Mouse (Mus musculus) heart, adult 2 months (tissue): ENCODE measurements around the gene Pgm2l1. TPM values are rescaled to one million over a fixed set of nuclear protein-coding genes. Genes with fewer than 3 reads are reported as not detected.
A peak's percentile ranks its signal among the peaks of the same experiment; 100 is the strongest.

ENCODE experiments used
- DNase-seq, 2 experiments: peaks; one replicate each; pipeline ENCODE4 v3.0.0; 2021
- H3K27ac ChIP-seq: fragments of 200-600 bp; 2 replicates; pipeline ENCODE4 v1.8.1; 2022
- H3K27me3 ChIP-seq: fragments of 200-500 bp; 2 replicates; pipeline ENCODE4 v1.6.1; 2012; ENCODE audit warnings: mild to moderate bottlenecking, low read length, inconsistent platforms, mixed read lengths; ENCODE audit not compliant: control insufficient read depth, insufficient read depth
- H3K36me3 ChIP-seq: fragments of 200-500 bp; 2 replicates; pipeline ENCODE4 v1.6.1; 2012; ENCODE audit warnings: low read length, inconsistent platforms; ENCODE audit not compliant: control insufficient read depth, insufficient read depth
- H3K4me1 ChIP-seq: fragments of 200-500 bp; 2 replicates; pipeline ENCODE4 v1.6.1; 2011; ENCODE audit warnings: low read length; ENCODE audit not compliant: control insufficient read depth, insufficient read depth
- H3K4me3 ChIP-seq: fragments of 200-600 bp; 2 replicates; pipeline ENCODE4 v1.8.1; 2022
- H3K79me2 ChIP-seq: fragments of 200-500 bp; replicated peaks from 2 replicates; pipeline ENCODE4 v1.6.1; 2012; ENCODE audit warnings: mild to moderate bottlenecking, inconsistent platforms, low read length, moderate library complexity, mixed read lengths; ENCODE audit not compliant: control insufficient read depth, insufficient read depth
- H3K9ac ChIP-seq: fragments of 200-500 bp; 2 replicates; pipeline ENCODE4 v1.6.1; 2012; ENCODE audit warnings: low read depth, mild to moderate bottlenecking, control low read depth, inconsistent platforms, low read length, mixed read lengths
- CTCF ChIP-seq: fragments of 200-600 bp; IDR thresholded peaks from 2 replicates; pipeline ENCODE4 v1.8.1; 2022; ENCODE audit warnings: antibody characterized with exemption, mild to moderate bottlenecking, moderate library complexity
- EP300 ChIP-seq: fragments of 200-500 bp; IDR thresholded peaks from 2 replicates; pipeline ENCODE4 v1.6.1; 2011; ENCODE audit warnings: low read depth, low read length, control low read depth; ENCODE audit not compliant: insufficient read depth
- POLR2A ChIP-seq: fragments of 200-500 bp; IDR thresholded peaks from 2 replicates; pipeline ENCODE4 v1.6.1; 2011; ENCODE audit warnings: mild to moderate bottlenecking, low read depth, low read length, control low read depth; ENCODE audit not compliant: insufficient read depth
- WGBS: fragments of 180-500 bp; shearing (Covaris S2); methylation state at CpG from one replicate; pipeline ENCODE4 v1.1.7; 2018; 5-methylcytosine and 5-hydroxymethylcytosine counted together
- intact Hi-C: fragments of 180-260 bp; cut with DNase I; formaldehyde crosslinking; loops from one replicate; pipeline ENCODE4 v1.15.1; 2025
- polyA plus RNA-seq: library from polyadenylated mRNA; depleted of rRNA; stranded (reverse); fragments of >200 nt; gene quantifications from 2 replicates; pipeline ENCODE4 v1.2.3, GENCODE M21; 2012
- total RNA-seq, 2 experiments: library from RNA; stranded (reverse); gene quantifications; 2 replicates each; pipeline ENCODE4 v1.2.3; 2021

Gene Pgm2l1
- total and polyA plus RNA-seq, 3 experiments, result 1.5 to 7.0 (median 7.0) TPM

- Histone ChIP-seq H3K4me3 (no peak overlapping the region), H3K9ac (no peak overlapping the region), H3K27me3 (no peaks in the 10 kb centered on the region), H3K79me2 (no peaks in the 10 kb centered on the region), H3K4me1 (no peaks in the 10 kb centered on the region), H3K27ac (no peak overlapping the region), H3K36me3 (no peaks in the 10 kb centered on the region)
- DNase-seq, result no peak
- intact Hi-C loops, result no loop called here
- WGBS, result 92% methylated on average over 8 of the region's 8 CpGs
- TF ChIP-seq POLR2A (no peak), EP300 (no peak), CTCF (no peak)
These were observed 45.2 kb downstream of the Pgm2l1 start for GRCm38 (mm10) chr7:100272369-100272768.

DNA sequence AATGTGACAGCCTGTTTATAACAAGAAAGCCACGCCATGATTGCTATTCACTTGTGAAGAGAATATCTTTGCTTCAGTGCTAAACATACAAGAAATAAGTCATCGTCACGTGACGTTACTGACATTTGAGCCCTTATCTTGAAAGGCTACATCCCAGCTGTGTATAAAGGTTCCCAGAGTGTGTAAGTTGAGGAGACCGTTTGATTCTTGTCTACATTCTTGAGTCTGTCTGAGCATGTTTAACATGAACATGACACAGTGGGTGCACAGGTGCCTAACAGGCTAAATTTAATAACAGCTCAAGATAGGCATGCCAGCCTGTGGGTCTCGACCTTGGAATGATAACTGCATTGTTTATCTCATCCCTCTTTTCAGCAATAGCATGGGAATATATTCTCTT lies 47.3 kb downstream of the Pgm2l1 start:
- H3K27ac ChIP-seq, result no peak overlapping the region
- no peaks in the 10 kb centered on the region for H3K27me3 ChIP-seq
- 56% methylated on average over 6 of the region's 6 CpGs for WGBS
- H3K4me1 ChIP-seq, result no peaks in the 10 kb centered on the region
- TF ChIP-seq POLR2A (no peak), EP300 (no peak), CTCF (no peak)
- no peak for DNase-seq
- no peak overlapping the region for H3K4me3 ChIP-seq
- H3K9ac ChIP-seq, result no peak overlapping the region
- no peaks in the 10 kb centered on the region for H3K79me2 ChIP-seq
- intact Hi-C loops, result no loop called here
- H3K36me3 ChIP-seq, result no peaks in the 10 kb centered on the region

DNA sequence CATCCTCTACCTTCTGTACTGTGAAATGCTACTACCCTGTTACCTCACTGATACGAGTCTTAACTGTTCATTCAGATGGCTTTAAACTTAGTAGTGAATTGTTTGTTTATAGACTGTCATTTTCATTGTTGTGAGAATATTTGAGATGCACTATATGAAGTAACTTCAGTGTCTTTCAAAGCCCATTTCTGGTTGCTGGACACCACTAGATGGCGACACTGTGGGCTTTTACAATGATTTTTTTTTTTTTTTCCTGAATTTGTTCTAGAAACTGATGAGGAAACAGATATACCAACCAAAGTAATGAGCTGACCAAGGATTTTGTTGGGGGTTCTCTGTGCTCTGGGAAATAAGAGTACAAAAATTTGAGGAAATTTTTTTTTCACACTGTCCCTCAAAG lies 49.2 kb downstream of the Pgm2l1 start:
- Histone ChIP-seq H3K27ac (no peak overlapping the region), H3K36me3 (no peaks in the 10 kb centered on the region), H3K9ac (no peak overlapping the region), H3K79me2 (no peaks in the 10 kb centered on the region), H3K27me3 (no peaks in the 10 kb centered on the region), H3K4me1 (no peaks in the 10 kb centered on the region), H3K4me3 (no peak overlapping the region)
- intact Hi-C loops, result no loop called here
- DNase-seq, result no peak
- WGBS, result 53% methylated on average over 2 of the region's 2 CpGs
- TF ChIP-seq POLR2A, result no peak
- TF ChIP-seq CTCF, result peak; percentile 74
- no peak for TF ChIP-seq EP300

GRCm38 (mm10) chr7:100279803-100280202 lies 52.6 kb downstream of the Pgm2l1 start:
- Histone ChIP-seq H3K4me1 (no peaks in the 10 kb centered on the region), H3K9ac (no peak overlapping the region), H3K27me3 (no peaks in the 10 kb centered on the region), H3K4me3 (no peak overlapping the region), H3K27ac (no peak overlapping the region), H3K36me3 (no peaks in the 10 kb centered on the region), H3K79me2 (no peaks in the 10 kb centered on the region)
- intact Hi-C loops, result loop anchor here (2.0 kb wide), 1 partner anchor 111 kb away; no protein-coding TSS in a partner anchor
- peak in 1 of 2 experiments; percentile 15 for DNase-seq
- 0% methylated on average over 1 of the region's 1 CpGs for WGBS
- TF ChIP-seq CTCF, result peak; percentile 95
- TF ChIP-seq EP300, result no peak

GRCm38 (mm10) chr7:100281596-100281995 lies 54.4 kb downstream of the Pgm2l1 start:
- no peak overlapping the region for H3K9ac ChIP-seq
- intact Hi-C loops, result loop anchor here (1.0 kb wide), 1 partner anchor 43 kb away; no protein-coding TSS in a partner anchor
- H3K27me3 ChIP-seq, result peaks cover 3% of the 10 kb centered on the region; the same call in 1 of the 2 replicates
- H3K27ac ChIP-seq, result no peak overlapping the region
- no peaks in the 10 kb centered on the region for H3K4me1 ChIP-seq
- TF ChIP-seq POLR2A (no peak), EP300 (no peak), CTCF (no peak)
- no peaks in the 10 kb centered on the region for H3K79me2 ChIP-seq
- H3K36me3 ChIP-seq, result no peaks in the 10 kb centered on the region
- no peak for DNase-seq
- H3K4me3 ChIP-seq, result no peak overlapping the region
- WGBS, result 48% methylated on average over 3 of the region's 3 CpGs

- Histone ChIP-seq H3K79me2 (no peaks in the 10 kb centered on the region), H3K9ac (no peak overlapping the region), H3K27me3 (peaks cover 3% of the 10 kb centered on the region; the same call in 1 of the 2 replicates), H3K4me3 (no peak overlapping the region), H3K27ac (no peak overlapping the region), H3K36me3 (no peaks in the 10 kb centered on the region), H3K4me1 (no peaks in the 10 kb centered on the region)
- no peak for TF ChIP-seq POLR2A
- no peak for TF ChIP-seq CTCF
- TF ChIP-seq EP300, result no peak
- intact Hi-C loops, result no loop called here
- 68% methylated on average over 3 of the region's 3 CpGs for WGBS
- DNase-seq, result no peak
These were observed 56.1 kb downstream of the Pgm2l1 start for GRCm38 (mm10) chr7:100283298-100283697.
